Mouse (Mus musculus) liver, embryonic 14 days (tissue): ENCODE data around the gene Itpkb. TPM values are rescaled to one million over a fixed set of nuclear protein-coding genes. Genes with fewer than 3 reads are reported as not detected.

Experiments used
- polyA plus RNA-seq: library from polyadenylated mRNA; depleted of rRNA; stranded (reverse); fragments of >200 nt; gene quantifications from 2 replicates; pipeline ENCODE4 v1.2.3, GENCODE M21; 2012; rRNA removed

The Itpkb gene
- 1.3 TPM in 2 replicates for polyA plus RNA-seq

DNA sequence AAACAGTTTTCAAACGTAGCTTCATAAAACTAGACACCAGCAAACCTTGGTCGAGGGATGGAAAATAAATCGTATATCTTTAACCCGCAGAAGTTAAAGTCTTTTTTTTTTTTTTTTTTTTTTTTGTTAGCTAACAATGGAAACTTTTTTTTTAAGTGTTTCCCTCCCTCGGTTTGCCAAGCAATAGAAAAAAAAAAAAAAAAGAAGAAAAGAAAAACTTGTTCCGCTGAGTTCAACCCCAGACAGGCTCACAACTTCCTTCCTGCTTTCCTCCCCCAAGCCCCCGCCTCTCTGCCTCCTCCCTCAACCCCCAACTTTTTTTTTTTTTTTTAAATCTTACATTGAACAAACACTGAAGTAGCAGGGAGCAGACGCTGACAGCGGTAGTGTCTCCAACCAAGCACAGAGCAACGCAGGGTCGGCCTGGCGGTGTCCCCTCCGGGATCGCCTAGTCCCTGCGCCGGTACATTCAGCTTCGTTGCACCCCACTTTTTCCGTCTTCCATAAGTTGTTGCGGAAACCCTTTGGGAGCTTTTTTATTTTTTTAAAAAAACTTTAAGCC, at the start of gene Itpkb:
Gene Itpkb (plus strand): TSS at position 341 of the 562 bp plus-strand sequence.

Other genes starting within 250 kb of the Itpkb start
- 3.0 and 3.9 TPM in 2 replicates for gene Coq8a, start 130.9 kb upstream of the Itpkb start, polyA plus RNA-seq
- 15.1 and 17.4 TPM in 2 replicates for gene Psen2, start 67.0 kb upstream of the Itpkb start, polyA plus RNA-seq
- under 0.01 and 0.10 TPM in 2 replicates for gene Stum, start 153.0 kb downstream of the Itpkb start, polyA plus RNA-seq
- gene Parp1, start 238.4 kb downstream of the Itpkb start, polyA plus RNA-seq, result 47.6 and 49.4 TPM in 2 replicates